Mouse (Mus musculus): ENCODE results near the gene Ino80.

Ino80 gene

GRCm38 (mm10) chr2:119353707-119354106 lies 123.8 kb downstream of the Ino80 start:
- no peak for DNase-seq (ENCODE audit: low read depth)

DNA sequence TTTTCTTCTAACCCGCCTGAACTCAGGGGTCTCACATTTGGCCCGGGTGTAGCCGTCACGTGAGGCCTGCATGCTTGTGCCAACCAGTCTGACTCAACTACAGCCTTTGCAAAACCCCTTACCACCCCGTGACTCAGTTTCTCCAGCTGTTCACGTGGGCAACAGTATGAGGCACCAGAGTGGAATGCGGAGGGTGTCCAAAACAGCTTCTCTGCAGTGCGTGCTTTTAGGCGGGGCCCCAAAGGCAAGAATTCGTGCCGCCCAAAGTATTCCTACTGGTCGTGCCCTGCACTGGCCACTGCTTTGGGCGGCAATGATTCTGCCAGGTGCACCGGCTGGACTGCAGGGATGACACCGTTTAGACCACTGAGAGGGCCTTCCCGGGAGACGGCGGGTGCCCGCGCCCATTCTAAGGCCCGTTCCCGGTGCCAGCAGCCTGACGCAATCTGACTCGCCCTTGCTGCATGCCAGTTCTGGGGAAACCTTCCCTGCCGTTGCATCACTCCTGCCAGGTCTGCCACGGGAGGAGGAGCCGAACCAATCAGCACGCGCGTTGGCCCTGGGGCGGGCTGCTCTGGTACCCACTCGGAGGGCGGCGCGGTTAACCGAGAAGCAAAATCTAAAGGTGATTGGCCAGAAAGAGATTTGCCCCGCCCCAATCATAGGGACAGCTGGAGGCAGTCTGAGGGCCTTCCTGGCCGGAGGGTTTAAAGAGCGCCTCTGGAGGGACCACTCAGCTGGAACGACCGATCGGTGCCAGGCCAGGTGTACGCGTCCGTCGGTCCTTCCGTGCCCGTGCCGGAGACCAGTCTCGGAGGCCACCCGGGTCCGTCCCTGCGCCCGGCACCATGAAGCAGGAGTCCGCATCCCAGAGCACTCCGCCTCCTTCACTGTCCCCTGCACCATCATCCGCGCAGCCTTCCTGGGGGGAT lies 126.7 kb downstream of the Ino80 start, which contains the start of gene Chac1:
Chac1 (plus strand) TSS at position 675 of the 932 bp plus-strand sequence.
- DNase-seq (ENCODE audit: low read depth), result peak; percentile 95

DNA sequence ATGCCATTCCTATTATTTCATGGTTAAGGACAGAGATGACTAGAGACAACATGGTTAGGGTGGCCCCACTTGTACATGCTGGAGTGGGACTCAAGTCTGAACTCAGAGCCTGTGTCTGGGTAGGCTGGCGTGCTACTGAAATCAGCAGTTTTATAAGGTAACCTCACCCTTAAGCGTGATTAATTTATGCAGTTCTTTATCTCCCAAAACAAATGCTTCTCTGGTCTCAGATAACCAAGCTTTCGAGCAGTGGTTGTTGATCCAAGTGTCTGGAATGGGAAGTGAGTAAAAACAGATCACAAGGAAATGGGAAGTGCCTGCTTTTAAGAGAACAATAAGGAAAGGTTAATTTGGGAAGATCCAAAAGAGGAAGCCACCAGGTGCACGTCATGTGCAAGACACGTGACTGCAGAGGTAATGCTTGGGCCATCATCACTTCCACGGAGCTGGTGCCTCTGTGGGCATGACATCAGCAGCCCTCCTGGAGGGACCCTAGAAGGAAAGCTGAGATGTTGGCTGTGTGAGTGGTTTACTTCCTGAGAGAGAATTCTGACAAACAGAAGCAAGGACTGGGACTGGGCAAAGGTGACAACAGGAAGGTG lies 132.8 kb downstream of the Ino80 start:
- no peak for DNase-seq (ENCODE audit: low read depth)

DNA sequence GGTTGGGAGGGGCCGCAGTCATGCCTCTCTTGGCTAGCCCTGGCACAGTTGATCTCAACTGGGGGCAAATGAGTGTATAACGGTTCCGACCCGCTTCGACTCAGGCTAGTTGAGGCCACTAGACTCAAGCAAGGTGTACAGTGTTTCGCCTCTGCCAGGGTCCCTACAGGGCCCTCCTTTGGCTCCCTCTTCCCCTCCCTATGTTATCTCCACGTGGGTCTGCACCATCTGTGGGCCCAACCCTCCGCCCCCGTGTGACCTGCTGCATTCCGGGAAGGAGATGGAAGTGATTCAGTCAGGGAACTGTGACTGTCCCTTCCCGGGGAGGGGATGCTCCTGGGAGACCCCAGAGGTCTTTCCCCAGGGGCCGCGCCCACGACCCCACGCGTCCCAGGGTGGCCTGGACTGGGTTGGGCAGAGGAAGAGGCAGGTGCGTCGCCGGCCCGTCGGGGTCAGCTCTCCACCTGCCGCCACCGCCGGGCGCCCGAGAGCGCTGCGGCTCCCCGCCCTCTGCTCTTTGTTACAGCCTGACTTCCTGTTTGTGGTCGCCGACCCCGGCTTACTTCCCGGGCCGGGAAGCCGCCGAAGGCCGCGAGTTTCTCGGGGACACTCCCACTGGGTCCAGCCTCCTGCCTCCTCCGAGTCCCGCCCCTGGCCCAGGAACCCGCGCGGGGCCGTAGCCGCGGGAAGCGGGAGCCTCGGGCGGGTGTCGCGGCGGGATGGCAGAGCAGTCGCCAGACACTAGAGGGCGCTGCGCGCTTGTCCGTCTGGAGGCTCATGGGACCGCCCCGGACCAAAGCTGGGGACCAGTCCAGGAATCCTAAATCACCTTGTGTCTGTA lies 139.8 kb downstream of the Ino80 start:
- DNase-seq (ENCODE audit: low read depth), result peak; percentile 90

DNA sequence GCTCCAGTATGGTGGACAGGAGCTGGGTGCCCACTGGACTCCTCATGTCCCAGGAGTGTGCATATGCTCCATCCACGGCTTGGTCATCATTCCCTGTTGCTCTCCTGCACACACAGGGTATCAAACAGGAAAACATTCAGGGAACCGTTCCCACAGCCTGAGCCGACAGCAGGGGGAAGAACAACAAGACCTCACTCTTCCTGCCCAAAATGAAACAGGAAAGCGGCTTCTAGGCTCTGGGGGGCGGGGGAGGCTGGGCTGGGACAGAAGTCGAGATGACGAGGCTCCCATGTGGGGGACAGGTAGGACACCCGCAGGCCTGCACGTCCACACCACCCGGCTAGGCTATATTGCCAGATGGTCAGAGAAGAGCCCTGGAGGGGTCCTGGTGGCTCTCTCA lies 141.0 kb downstream of the Ino80 start:
- DNase-seq (ENCODE audit: low read depth), result no peak

- no peak for DNase-seq (ENCODE audit: low read depth)
Measured at GRCm38 (mm10) chr2:119336002-119336401, 141.5 kb downstream of the Ino80 start.

DNA sequence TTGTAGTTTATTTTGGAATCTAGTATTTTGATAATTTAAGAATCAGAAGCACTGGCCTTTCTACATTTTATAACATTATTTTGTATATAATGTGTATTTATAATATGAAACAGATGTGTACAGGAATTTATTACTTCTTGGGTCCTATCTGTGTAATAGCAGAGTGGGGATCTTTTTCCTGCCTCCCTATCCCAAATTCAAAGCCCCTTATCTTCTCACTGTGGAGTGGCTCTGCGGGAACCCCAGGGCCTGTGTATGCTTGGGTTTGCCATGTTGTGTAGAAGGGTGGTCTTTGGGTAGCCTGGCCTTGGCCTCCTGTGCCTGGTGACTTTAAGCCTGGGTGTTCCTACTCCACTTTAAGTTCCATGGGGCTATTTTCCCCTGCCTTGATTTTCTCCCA lies 142.0 kb downstream of the Ino80 start:
- DNase-seq (ENCODE audit: low read depth), result no peak

DNA sequence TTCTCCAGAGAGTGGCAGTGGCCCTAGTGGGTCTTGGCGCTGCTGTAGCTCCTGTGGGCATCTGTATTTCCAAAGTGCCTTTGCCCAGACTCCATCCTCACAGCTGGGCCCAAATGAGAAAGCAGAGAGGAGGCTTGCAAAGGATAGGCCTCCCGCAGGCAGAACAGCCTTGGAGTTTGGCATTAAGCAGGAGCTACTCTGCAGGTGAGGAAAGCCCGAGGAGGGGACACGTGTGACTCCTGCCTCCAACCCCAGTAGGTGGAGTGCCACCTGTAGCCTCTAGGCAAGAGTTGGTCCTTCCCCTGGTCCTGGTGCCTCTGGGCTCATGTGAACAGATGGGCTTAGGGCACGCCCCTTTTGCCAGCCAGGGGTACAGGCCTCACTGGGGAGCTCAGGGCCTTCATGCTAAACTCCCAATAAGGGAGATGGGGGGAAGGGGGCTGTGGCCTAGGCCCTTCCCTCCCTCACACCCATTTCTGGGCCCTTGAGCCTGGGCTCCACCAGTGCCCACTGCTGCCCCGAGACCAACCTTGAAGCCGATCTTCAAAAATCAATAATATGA lies 142.4 kb downstream of the Ino80 start:
- DNase-seq (ENCODE audit: low read depth), result no peak

- DNase-seq (ENCODE audit: low read depth), result no peak
Measured at GRCm38 (mm10) chr2:119334135-119334534, 143.4 kb downstream of the Ino80 start.

DNA sequence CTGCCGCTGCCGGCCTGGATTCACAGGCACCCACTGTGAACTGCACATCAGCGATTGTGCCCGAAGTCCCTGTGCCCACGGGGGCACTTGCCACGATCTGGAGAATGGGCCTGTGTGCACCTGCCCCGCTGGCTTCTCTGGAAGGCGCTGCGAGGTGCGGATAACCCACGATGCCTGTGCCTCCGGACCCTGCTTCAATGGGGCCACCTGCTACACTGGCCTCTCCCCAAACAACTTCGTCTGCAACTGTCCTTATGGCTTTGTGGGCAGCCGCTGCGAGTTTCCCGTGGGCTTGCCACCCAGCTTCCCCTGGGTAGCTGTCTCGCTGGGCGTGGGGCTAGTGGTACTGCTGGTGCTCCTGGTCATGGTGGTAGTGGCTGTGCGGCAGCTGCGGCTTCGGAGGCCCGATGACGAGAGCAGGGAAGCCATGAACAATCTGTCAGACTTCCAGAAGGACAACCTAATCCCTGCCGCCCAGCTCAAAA lies 145.3 kb downstream of the Ino80 start:
- DNase-seq (ENCODE audit: low read depth), result no peak

GRCm38 (mm10) chr2:119330795-119331194 lies 146.7 kb downstream of the Ino80 start:
- no peak for DNase-seq (ENCODE audit: low read depth)

DNA sequence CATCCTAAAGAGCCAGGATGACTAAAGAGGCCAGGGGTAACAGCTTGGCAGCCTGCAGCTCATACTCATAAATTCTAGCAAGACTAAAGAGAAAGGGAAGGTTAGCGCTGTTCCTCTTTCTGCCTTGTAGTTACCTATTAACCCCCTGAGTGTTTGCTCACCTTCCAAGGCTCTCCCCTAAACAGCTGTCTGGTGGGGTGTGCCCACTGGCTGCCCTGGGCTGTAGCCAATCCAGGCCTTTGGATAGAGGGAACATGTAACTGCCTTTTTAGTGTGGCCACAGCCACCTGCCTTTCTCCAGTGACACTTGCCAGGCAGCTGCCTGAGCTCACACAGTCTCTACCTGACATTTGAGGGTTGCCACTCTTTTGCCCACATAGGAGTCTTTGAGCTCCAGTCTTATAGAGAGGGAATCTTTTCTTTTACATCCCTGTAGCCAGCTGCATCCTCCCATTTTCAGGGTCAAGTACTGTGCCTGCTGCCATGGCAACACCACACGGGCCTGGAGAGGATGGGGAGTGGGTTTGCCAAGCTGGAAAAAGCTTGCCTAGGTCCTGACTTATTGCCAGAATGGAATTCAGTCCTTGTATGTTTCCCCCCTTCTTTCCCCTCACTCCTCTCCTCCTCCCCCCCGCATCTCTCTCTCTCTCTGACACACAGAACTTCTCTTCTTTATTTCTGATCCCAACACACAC lies 148.2 kb downstream of the Ino80 start:
- no peak for DNase-seq (ENCODE audit: low read depth)

DNA sequence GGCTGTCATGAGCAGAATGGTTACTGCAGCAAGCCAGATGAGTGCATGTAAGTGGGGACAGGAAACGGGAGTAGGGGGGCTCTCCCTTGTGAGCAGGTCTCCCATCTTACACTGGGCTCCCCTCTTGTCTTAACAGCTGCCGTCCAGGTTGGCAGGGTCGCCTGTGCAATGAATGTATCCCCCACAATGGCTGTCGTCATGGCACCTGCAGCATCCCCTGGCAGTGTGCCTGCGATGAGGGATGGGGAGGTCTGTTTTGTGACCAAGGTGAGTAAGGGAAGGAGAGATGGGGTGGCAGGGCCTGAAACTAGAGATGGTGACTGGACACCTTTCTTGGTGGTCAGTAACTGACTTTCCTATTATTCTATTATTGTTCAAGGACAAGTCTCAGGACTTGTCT lies 148.9 kb downstream of the Ino80 start:
- no peak for DNase-seq (ENCODE audit: low read depth)

DNA sequence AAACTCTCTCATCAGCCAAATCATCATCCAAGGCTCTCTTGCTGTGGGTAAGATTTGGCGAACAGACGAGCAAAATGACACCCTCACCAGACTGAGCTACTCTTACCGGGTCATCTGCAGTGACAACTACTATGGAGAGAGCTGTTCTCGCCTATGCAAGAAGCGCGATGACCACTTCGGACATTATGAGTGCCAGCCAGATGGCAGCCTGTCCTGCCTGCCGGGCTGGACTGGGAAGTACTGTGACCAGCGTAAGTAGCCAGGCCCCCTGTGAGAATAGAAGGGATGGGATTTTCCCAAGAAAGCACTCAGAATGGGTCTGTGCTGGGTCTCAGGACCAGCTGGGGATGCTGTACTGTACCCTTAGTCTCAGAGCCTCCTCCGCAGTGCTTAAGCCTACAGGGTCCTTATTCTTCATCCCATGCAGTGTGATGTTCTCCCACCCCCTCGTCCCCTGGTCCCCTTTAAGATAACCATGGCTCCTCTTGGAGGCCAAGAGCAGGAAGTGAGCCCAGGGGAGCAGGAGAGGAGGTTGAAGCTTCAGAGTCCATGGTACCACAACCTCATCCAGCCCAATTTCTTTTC lies 149.5 kb downstream of the Ino80 start:
- no peak for DNase-seq (ENCODE audit: low read depth)

DNA sequence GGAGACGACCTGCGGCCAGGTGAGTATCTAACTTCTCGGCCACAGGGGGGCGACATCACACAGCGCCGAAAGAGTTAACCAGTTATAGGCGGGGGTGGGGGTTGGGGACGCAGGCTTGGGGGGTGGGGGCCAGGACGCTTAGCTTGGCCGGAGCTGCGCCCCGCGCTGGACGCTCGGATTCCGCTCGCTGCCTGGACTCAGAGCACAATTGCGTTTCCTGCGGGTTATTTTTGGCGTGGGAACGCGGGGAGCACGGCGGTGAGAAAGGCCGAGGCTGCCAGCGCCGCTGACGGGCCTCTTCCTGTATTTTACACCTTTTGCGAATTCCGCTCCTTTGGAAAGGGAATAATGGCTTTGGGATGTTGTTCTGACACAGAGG lies 150.4 kb downstream of the Ino80 start:
- peak; percentile 22 for DNase-seq (ENCODE audit: low read depth)

DNA sequence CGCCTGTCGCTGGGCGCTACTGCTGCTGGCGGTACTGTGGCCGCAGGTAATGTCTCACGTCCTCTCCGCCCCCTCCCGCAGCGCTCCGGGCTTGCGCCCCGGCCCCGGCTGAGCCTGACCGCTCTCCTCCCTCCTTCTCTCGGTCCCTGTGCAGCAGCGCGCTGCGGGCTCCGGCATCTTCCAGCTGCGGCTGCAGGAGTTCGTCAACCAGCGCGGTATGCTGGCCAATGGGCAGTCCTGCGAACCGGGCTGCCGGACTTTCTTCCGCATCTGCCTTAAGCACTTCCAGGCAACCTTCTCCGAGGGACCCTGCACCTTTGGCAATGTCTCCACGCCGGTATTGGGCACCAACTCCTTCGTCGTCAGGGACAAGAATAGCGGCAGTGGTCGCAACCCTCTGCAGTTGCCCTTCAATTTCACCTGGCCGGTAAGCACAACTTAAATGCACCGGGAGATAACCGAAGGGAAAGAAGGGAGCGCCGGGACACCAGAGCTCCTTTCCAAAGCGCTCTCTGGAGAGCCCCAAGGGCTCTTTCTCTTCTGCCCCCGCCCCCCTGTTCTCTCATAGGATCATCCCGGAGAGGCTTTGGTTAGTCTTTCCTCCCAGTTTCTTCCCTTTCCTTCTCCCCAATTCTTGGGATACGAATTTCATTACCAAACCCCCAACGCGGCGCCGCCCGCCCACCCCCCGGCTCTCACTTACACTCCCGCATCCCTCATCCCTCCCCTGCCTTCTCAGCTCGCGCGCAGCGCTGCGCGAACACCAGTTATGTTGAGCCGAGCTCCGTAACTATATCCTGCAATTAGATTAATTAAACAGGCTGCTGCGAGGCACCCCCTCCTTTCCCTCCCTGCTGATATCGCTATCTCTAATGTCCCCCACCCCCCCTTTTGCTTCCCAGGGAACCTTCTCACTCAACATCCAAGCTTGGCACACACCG lies 151.1 kb downstream of the Ino80 start:
- DNase-seq (ENCODE audit: low read depth), result no peak

DNA sequence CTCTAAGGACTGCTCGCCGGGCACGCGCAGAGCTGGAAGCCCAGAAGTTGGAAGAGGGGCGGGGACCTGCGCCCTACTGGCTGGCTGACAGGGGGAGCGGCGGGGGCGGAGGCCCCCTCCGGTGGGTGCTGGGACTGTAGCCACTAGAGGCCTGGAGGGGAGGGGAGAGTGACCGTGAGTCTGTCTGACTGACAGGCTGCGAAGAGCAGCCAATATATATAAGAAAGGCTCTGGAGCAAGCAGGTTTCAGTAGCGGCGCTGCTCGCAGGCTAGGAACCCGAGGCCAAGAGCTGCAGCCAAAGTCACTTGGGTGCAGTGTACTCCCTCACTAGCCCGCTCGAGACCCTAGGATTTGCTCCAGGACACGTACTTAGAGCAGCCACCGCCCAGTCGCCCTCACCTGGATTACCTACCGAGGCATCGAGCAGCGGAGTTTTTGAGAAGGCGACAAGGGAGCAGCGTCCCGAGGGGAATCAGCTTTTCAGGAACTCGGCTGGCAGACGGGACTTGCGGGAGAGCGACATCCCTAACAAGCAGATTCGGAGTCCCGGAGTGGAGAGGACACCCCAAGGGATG lies 151.8 kb downstream of the Ino80 start, which contains the start of gene Dll4:
Dll4 (plus strand) TSS at position 217 of the 576 bp plus-strand sequence.
- DNase-seq (ENCODE audit: low read depth), result no peak

DNA sequence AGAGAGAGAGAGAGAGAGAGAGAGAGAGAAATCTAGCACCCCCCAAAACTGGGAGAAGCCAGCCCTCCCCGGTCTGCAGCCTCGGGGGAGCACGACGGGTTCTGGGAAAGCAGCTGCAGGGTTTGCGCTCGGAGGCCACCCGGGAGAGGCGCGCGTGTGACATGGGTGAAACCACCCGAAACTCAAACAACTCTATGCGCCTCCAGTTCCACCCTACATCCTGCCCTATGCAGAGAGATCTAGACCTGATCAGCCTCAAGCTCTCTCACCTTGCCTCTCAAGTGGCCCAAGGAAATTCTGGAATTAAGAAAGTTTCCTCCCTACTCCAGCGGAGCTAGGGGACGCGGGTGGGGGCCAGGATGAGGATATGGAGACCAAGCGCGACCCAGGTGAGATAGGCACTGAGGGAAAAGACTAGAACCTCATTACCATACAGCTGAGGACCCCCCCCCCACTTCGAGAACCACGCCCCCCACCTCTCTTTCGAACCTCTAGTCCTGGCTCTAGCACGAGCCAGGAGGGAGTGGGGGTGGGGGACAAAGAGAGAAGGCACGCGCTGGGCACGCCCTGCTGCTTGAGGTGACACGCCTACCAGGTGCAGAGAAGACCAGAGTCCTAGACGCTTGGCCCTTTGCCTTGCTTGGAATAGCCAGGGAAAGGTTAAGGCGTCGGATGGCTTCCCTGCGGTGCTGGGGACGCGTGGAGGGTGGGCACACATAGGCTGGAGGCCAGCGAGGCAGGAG lies 152.7 kb downstream of the Ino80 start:
- DNase-seq (ENCODE audit: low read depth), result no peak
